Mouse (Mus musculus): ENCODE results near the gene Arhgap17. TPM values are rescaled to one million over a fixed set of nuclear protein-coding genes. Genes with fewer than 3 reads are reported as not detected.

Arhgap17 gene
- 12.7 and 13.6 TPM in 2 replicates for polyA plus RNA-seq (2015; fragmentation: Nextera tagmentation; extraction: Ambion mirVana)

GRCm38 (mm10) chr7:123369759-123370481, at the start of gene Arhgap17, which contains the start of gene Lcmt1:
Arhgap17 (minus strand) TSS chr7:123369915.
Lcmt1 (plus strand) TSS chr7:123369784.
- H3K4me1 ChIP-seq (replicated peaks): peaks cover 41% of the 10 kb centered on the region
- H3K4me2 ChIP-seq (replicated peaks): peak within 1 kb of the TSS; percentile 85
- H3K36me3 ChIP-seq: no peaks in the 10 kb centered on the region
- peak within 1 kb of the TSS; percentile 77 for H3K4me3 ChIP-seq (replicated peaks)
- under 1% methylated on average over 64 of the region's 64 CpGs for WGBS
- H3K9ac ChIP-seq (replicated peaks): peak within 1 kb of the TSS; percentile 84
- peak within 1 kb of the TSS; percentile 90 for H3K27ac ChIP-seq
- ATAC-seq: peak; percentile 98
- no peaks in the 10 kb centered on the region for H3K27me3 ChIP-seq
- no peaks in the 10 kb centered on the region for H3K9me3 ChIP-seq

GRCm38 (mm10) chr7:123417661-123418060, 47.9 kb upstream of the Arhgap17 start:
- no peak for ATAC-seq
- no peak overlapping the region for H3K27ac ChIP-seq
- no peaks in the 10 kb centered on the region for H3K27me3 ChIP-seq
- no peaks in the 10 kb centered on the region for H3K9me3 ChIP-seq
- no peak overlapping the region for H3K9ac ChIP-seq (replicated peaks)
- H3K4me1 ChIP-seq (replicated peaks): no peaks in the 10 kb centered on the region
- peaks cover 67% of the 10 kb centered on the region for H3K36me3 ChIP-seq
- 84% methylated on average over 3 of the region's 3 CpGs for WGBS
- H3K4me2 ChIP-seq (replicated peaks): no peak overlapping the region
- no peak overlapping the region for H3K4me3 ChIP-seq (replicated peaks)

- no peak overlapping the region for H3K4me2 ChIP-seq (replicated peaks)
- no peaks in the 10 kb centered on the region for H3K9me3 ChIP-seq
- H3K9ac ChIP-seq (replicated peaks): no peak overlapping the region
- peaks cover 65% of the 10 kb centered on the region for H3K36me3 ChIP-seq
- no peaks in the 10 kb centered on the region for H3K4me1 ChIP-seq (replicated peaks)
- 91% methylated on average over 4 of the region's 4 CpGs for WGBS
- no peak overlapping the region for H3K4me3 ChIP-seq (replicated peaks)
- no peaks in the 10 kb centered on the region for H3K27me3 ChIP-seq
- no peak for ATAC-seq
- H3K27ac ChIP-seq: no peak overlapping the region
These were observed 47.1 kb upstream of the Arhgap17 start for GRCm38 (mm10) chr7:123416803-123417202.

DNA sequence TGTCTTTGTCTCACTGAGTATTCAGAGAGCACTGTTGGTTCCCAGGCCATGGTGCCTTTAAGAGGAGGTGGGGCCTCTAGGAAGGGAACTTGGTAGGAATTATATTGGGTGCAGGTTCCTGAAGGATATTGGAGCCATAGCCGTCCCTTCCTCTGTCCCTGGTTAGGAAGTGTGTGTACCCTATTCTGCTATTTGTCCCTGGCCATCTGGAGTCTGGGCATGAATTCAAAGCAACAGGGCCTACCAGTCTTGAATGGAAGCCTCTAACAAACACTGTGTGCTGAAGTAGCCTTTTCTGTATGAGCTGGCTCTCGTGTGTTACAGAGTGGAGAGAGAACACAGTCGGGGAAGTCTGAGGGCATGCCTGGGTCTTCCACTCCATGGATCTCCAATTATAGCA, 42.4 kb upstream of the Arhgap17 start:
- H3K9me3 ChIP-seq: no peaks in the 10 kb centered on the region
- H3K9ac ChIP-seq (replicated peaks): no peak overlapping the region
- H3K27ac ChIP-seq: no peak overlapping the region
- H3K27me3 ChIP-seq: no peaks in the 10 kb centered on the region
- no peaks in the 10 kb centered on the region for H3K4me1 ChIP-seq (replicated peaks)
- H3K4me3 ChIP-seq (replicated peaks): no peak overlapping the region
- H3K4me2 ChIP-seq (replicated peaks): no peak overlapping the region
- WGBS: 82% methylated on average over 3 of the region's 3 CpGs
- H3K36me3 ChIP-seq: peaks cover 41% of the 10 kb centered on the region
- no peak for ATAC-seq

DNA sequence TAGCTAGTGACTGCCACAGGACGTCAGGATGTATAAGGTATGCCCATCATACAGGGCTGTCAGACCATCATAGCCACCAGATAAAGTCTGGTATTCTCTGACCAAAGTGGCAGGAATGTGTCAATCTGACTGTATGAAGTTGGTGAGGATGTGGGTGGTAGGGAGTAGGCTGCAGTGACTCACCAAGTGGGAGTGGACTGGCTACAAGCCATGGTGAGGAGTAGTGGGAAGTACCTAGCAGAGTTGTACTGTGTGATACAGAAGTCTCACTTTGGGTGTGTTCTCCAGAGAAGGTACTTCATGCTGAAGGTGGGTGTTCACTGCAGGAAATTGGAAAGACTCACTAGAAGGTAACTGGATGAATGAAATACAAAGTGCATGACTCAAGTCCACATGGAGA, 41.4 kb upstream of the Arhgap17 start:
- H3K4me3 ChIP-seq (replicated peaks): no peak overlapping the region
- H3K27me3 ChIP-seq: no peaks in the 10 kb centered on the region
- no peaks in the 10 kb centered on the region for H3K4me1 ChIP-seq (replicated peaks)
- no peak overlapping the region for H3K27ac ChIP-seq
- no peak overlapping the region for H3K9ac ChIP-seq (replicated peaks)
- H3K4me2 ChIP-seq (replicated peaks): no peak overlapping the region
- no peaks in the 10 kb centered on the region for H3K9me3 ChIP-seq
- H3K36me3 ChIP-seq: peaks cover 50% of the 10 kb centered on the region
- no peak for ATAC-seq
- 98% methylated on average over 1 of the region's 1 CpGs for WGBS

- no peak for ATAC-seq
- Histone ChIP-seq H3K4me3 (replicated peaks) (no peak overlapping the region), H3K27ac (no peak overlapping the region), H3K9ac (replicated peaks) (no peak overlapping the region), H3K27me3 (no peaks in the 10 kb centered on the region), H3K36me3 (peaks cover 56% of the 10 kb centered on the region), H3K4me2 (replicated peaks) (no peak overlapping the region), H3K4me1 (replicated peaks) (no peaks in the 10 kb centered on the region), H3K9me3 (no peaks in the 10 kb centered on the region)
- 94% methylated on average over 7 of the region's 7 CpGs for WGBS
These were observed 40.8 kb upstream of the Arhgap17 start for GRCm38 (mm10) chr7:123410502-123410901.

- ATAC-seq: no peak
- Histone ChIP-seq H3K36me3 (peaks cover 63% of the 10 kb centered on the region), H3K4me1 (replicated peaks) (no peaks in the 10 kb centered on the region), H3K9me3 (no peaks in the 10 kb centered on the region), H3K4me3 (replicated peaks) (no peak overlapping the region), H3K9ac (replicated peaks) (no peak overlapping the region), H3K4me2 (replicated peaks) (no peak overlapping the region), H3K27ac (no peak overlapping the region), H3K27me3 (no peaks in the 10 kb centered on the region)
- WGBS: 73% methylated on average over 4 of the region's 4 CpGs
These were observed 37.3 kb upstream of the Arhgap17 start for GRCm38 (mm10) chr7:123406988-123407387.

DNA sequence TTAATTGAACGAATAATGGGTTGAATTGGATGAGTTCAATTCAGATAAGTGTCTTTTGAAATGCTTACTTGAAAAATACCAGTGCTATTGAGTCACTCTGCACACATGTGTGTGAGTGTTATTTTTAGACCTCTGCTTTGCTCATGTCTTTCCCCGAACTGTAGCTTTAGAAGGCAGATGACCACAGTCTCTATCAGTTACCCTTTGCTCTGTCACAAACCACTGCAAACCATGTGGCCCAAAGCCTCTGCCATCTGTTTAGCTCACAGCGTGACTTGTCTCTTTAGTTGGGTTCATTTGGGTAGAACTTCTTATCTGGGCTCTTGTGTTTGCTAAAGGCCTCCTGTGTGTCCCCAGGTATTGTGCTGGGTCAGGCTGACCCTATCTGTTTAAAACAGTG, 35.9 kb upstream of the Arhgap17 start:
- WGBS: 93% methylated on average over 3 of the region's 3 CpGs
- peaks cover 62% of the 10 kb centered on the region for H3K36me3 ChIP-seq
- no peaks in the 10 kb centered on the region for H3K27me3 ChIP-seq
- ATAC-seq: no peak
- no peaks in the 10 kb centered on the region for H3K9me3 ChIP-seq
- H3K9ac ChIP-seq (replicated peaks): no peak overlapping the region
- H3K4me3 ChIP-seq (replicated peaks): no peak overlapping the region
- no peak overlapping the region for H3K27ac ChIP-seq
- H3K4me2 ChIP-seq (replicated peaks): no peak overlapping the region
- no peaks in the 10 kb centered on the region for H3K4me1 ChIP-seq (replicated peaks)

- WGBS: 92% methylated on average over 6 of the region's 6 CpGs
These were observed 34.5 kb upstream of the Arhgap17 start for GRCm38 (mm10) chr7:123404198-123404597.

GRCm38 (mm10) chr7:123401121-123401520, 31.4 kb upstream of the Arhgap17 start:
- Histone ChIP-seq H3K4me2 (replicated peaks) (no peak overlapping the region), H3K4me3 (replicated peaks) (no peak overlapping the region), H3K27me3 (no peaks in the 10 kb centered on the region), H3K9me3 (no peaks in the 10 kb centered on the region), H3K36me3 (peaks cover 54% of the 10 kb centered on the region), H3K4me1 (replicated peaks) (0 out of 2 replicates have a peak, but pooled peaks cover 2% of the 10 kb centered on the region), H3K27ac (no peak overlapping the region), H3K9ac (replicated peaks) (no peak overlapping the region)
- ATAC-seq: no peak
- 83% methylated on average over 3 of the region's 3 CpGs for WGBS

More at GRCm38 (mm10) chr7:123404198-123404597, 34.5 kb upstream of the Arhgap17 start:
- no peaks in the 10 kb centered on the region for H3K9me3 ChIP-seq
- H3K4me2 ChIP-seq (replicated peaks): no peak overlapping the region
- no peaks in the 10 kb centered on the region for H3K27me3 ChIP-seq
- no peak for ATAC-seq
- no peak overlapping the region for H3K9ac ChIP-seq (replicated peaks)
- no peak overlapping the region for H3K4me3 ChIP-seq (replicated peaks)
- H3K4me1 ChIP-seq (replicated peaks): no peaks in the 10 kb centered on the region
- H3K27ac ChIP-seq: no peak overlapping the region
- H3K36me3 ChIP-seq: peaks cover 63% of the 10 kb centered on the region

DNA sequence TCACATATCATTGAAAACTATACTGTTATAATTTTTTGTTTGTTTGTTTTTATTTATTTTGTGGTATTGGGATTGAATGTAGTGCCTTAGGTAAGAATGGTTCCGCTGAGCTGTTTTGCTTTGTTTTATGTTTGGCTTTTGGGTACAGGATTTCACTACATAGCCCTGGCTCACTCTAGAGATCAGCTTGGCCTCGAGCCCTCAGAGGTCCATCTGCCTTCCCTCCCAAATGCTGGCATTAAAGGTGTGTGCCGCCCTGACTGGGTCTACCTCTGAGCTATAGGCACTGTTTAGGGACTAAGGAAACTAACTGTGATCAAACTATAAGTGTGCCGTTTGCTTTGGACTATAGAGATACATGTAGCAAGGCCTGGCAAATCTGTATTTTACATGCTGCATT, 29.6 kb upstream of the Arhgap17 start:
- 86% methylated on average over 4 of the region's 4 CpGs for WGBS
- H3K4me2 ChIP-seq (replicated peaks): no peak overlapping the region
- H3K4me1 ChIP-seq (replicated peaks): 0 out of 2 replicates have a peak, but pooled peaks cover 2% of the 10 kb centered on the region
- ATAC-seq: no peak
- peaks cover 38% of the 10 kb centered on the region for H3K36me3 ChIP-seq
- no peak overlapping the region for H3K9ac ChIP-seq (replicated peaks)
- H3K27ac ChIP-seq: no peak overlapping the region
- H3K9me3 ChIP-seq: no peaks in the 10 kb centered on the region
- no peak overlapping the region for H3K4me3 ChIP-seq (replicated peaks)
- H3K27me3 ChIP-seq: no peaks in the 10 kb centered on the region

- H3K4me3 ChIP-seq (replicated peaks): no peak overlapping the region
- no peak overlapping the region for H3K4me2 ChIP-seq (replicated peaks)
- H3K9me3 ChIP-seq: no peaks in the 10 kb centered on the region
- WGBS: 24% methylated on average over 7 of the region's 7 CpGs
- no peak overlapping the region for H3K27ac ChIP-seq
- no peak overlapping the region for H3K9ac ChIP-seq (replicated peaks)
- ATAC-seq: no peak
- no peaks in the 10 kb centered on the region for H3K27me3 ChIP-seq
- H3K4me1 ChIP-seq (replicated peaks): 0 out of 2 replicates have a peak, but pooled peaks cover 2% of the 10 kb centered on the region
- peaks cover 34% of the 10 kb centered on the region for H3K36me3 ChIP-seq
These were observed 29.1 kb upstream of the Arhgap17 start for GRCm38 (mm10) chr7:123398828-123399227.

Measured in midbrain, embryonic 13.5 days (tissue).